Mouse (Mus musculus) MEL-GATA-1-ER (cell line): ENCODE results near the gene Fgfr2.
"Not testable (repeated sequence)": the region's sequence is repeated elsewhere in the genome, so short reads cannot be mapped to it uniquely, and the experiment has no call there.

Experiments used
- DNase-seq: peaks from one replicate; pipeline ENCODE4 v3.0.0-alpha.2; 2012; ENCODE audit warnings: low read depth; ENCODE audit errors: extremely low read depth

Fgfr2 gene

GRCm38 (mm10) chr7:130134924-130135365 is 2988.2 kb downstream of the Fgfr2 start:
- DNase-seq = no peak

- DNase-seq = not testable (repeated sequence)
Measured at GRCm38 (mm10) chr7:130134428-130134827, 2988.7 kb downstream of the Fgfr2 start.

GRCm38 (mm10) chr7:130130226-130130625 is 2992.9 kb downstream of the Fgfr2 start:
- DNase-seq = no peak

- DNase-seq = no peak
Measured at GRCm38 (mm10) chr7:130129359-130129960, 2993.7 kb downstream of the Fgfr2 start.

- DNase-seq = no peak
Measured at GRCm38 (mm10) chr7:130121507-130121906, 3001.6 kb downstream of the Fgfr2 start.

GRCm38 (mm10) chr7:130119466-130119865 is 3003.7 kb downstream of the Fgfr2 start:
- no peak for DNase-seq

- DNase-seq = no peak
Measured at GRCm38 (mm10) chr7:130118726-130119125, 3004.4 kb downstream of the Fgfr2 start.

- no peak for DNase-seq
Measured at GRCm38 (mm10) chr7:130117466-130118123, 3005.6 kb downstream of the Fgfr2 start.

- no peak for DNase-seq
Measured at GRCm38 (mm10) chr7:130114436-130114835, 3008.7 kb downstream of the Fgfr2 start.
